Mouse (Mus musculus): Measurements from ENCODE around the gene Rbms1. TPM values are rescaled to one million over a fixed set of nuclear protein-coding genes. Genes with fewer than 3 reads are reported as not detected.

The Rbms1 gene
- polyA plus RNA-seq, 1 experiment from 2014 or later: 146 TPM

GRCm38 (mm10) chr2:60717348-60717747 lies 245.6 kb downstream of the Rbms1 start:
- Histone ChIP-seq H3K27ac (ENCODE audit: low read length) (no peak overlapping the region), H3K27me3 (ENCODE audit: control insufficient read depth, insufficient read depth, low read length) (no peaks in the 10 kb centered on the region), H3K36me3 (ENCODE audit: control insufficient read depth, insufficient read depth, low read length) (no peaks in the 10 kb centered on the region), H3K4me2 (replicated peaks; ENCODE audit: low read depth, low read length) (0 out of 2 replicates have a peak overlapping the region, but pooled peaks have one; percentile 3), H3K9ac (replicated peaks; ENCODE audit: low read depth, low read length) (no peak overlapping the region), H3K9me3 (ENCODE audit: control insufficient read depth, low read depth, low read length) (no peaks in the 10 kb centered on the region), H3K4me3 (ENCODE audit: low read depth, low read length) (no peak overlapping the region), H3K4me1 (ENCODE audit: control insufficient read depth, insufficient read depth, low read length) (0 out of 2 replicates have a peak, but pooled peaks cover 13% of the 10 kb centered on the region)
- ATAC-seq (ENCODE audit: insufficient number of reproducible peaks, insufficient read depth, low FRiP score, low read depth): no peak
- WGBS: 71% methylated on average over 13 of the region's 13 CpGs

- Histone ChIP-seq H3K36me3 (ENCODE audit: control insufficient read depth, insufficient read depth, low read length) (no peaks in the 10 kb centered on the region), H3K4me1 (ENCODE audit: control insufficient read depth, insufficient read depth, low read length) (0 out of 2 replicates have a peak, but pooled peaks cover 13% of the 10 kb centered on the region), H3K27me3 (ENCODE audit: control insufficient read depth, insufficient read depth, low read length) (no peaks in the 10 kb centered on the region), H3K4me2 (replicated peaks; ENCODE audit: low read depth, low read length) (no peak overlapping the region), H3K9me3 (ENCODE audit: control insufficient read depth, low read depth, low read length) (no peaks in the 10 kb centered on the region), H3K27ac (ENCODE audit: low read length) (no peak overlapping the region), H3K9ac (replicated peaks; ENCODE audit: low read depth, low read length) (no peak overlapping the region), H3K4me3 (ENCODE audit: low read depth, low read length) (no peak overlapping the region)
- ATAC-seq (ENCODE audit: insufficient number of reproducible peaks, insufficient read depth, low FRiP score, low read depth): no peak
Observed at GRCm38 (mm10) chr2:60716549-60716948, 246.4 kb downstream of the Rbms1 start.

- H3K9me3 ChIP-seq (ENCODE audit: control insufficient read depth, low read depth, low read length): no peaks in the 10 kb centered on the region
- 0 out of 2 replicates have a peak, but pooled peaks cover 13% of the 10 kb centered on the region for H3K4me1 ChIP-seq (ENCODE audit: control insufficient read depth, insufficient read depth, low read length)
- H3K9ac ChIP-seq (replicated peaks; ENCODE audit: low read depth, low read length): no peak overlapping the region
- no peak overlapping the region for H3K4me3 ChIP-seq (ENCODE audit: low read depth, low read length)
- 66% methylated on average over 13 of the region's 13 CpGs for WGBS
- H3K4me2 ChIP-seq (replicated peaks; ENCODE audit: low read depth, low read length): no peak overlapping the region
- H3K27ac ChIP-seq (ENCODE audit: low read length): no peak overlapping the region
- no peak for ATAC-seq (ENCODE audit: insufficient number of reproducible peaks, insufficient read depth, low FRiP score, low read depth)
- no peaks in the 10 kb centered on the region for H3K36me3 ChIP-seq (ENCODE audit: control insufficient read depth, insufficient read depth, low read length)
- H3K27me3 ChIP-seq (ENCODE audit: control insufficient read depth, insufficient read depth, low read length): no peaks in the 10 kb centered on the region
Observed at GRCm38 (mm10) chr2:60715771-60716170, 247.2 kb downstream of the Rbms1 start.

- H3K36me3 ChIP-seq (ENCODE audit: control insufficient read depth, insufficient read depth, low read length): no peaks in the 10 kb centered on the region
- no peaks in the 10 kb centered on the region for H3K27me3 ChIP-seq (ENCODE audit: control insufficient read depth, insufficient read depth, low read length)
- H3K9me3 ChIP-seq (ENCODE audit: control insufficient read depth, low read depth, low read length): no peaks in the 10 kb centered on the region
- no peak overlapping the region for H3K9ac ChIP-seq (replicated peaks; ENCODE audit: low read depth, low read length)
- H3K4me1 ChIP-seq (ENCODE audit: control insufficient read depth, insufficient read depth, low read length): 0 out of 2 replicates have a peak, but pooled peaks cover 13% of the 10 kb centered on the region
- no peak for ATAC-seq (ENCODE audit: insufficient number of reproducible peaks, insufficient read depth, low FRiP score, low read depth)
- no peak overlapping the region for H3K27ac ChIP-seq (ENCODE audit: low read length)
- 62% methylated on average over 8 of the region's 8 CpGs for WGBS
- no peak overlapping the region for H3K4me3 ChIP-seq (ENCODE audit: low read depth, low read length)
- H3K4me2 ChIP-seq (replicated peaks; ENCODE audit: low read depth, low read length): no peak overlapping the region
Observed at GRCm38 (mm10) chr2:60714971-60715502, 248.0 kb downstream of the Rbms1 start.

GRCm38 (mm10) chr2:60714475-60714874 lies 248.5 kb downstream of the Rbms1 start:
- Histone ChIP-seq H3K27me3 (ENCODE audit: control insufficient read depth, insufficient read depth, low read length) (no peaks in the 10 kb centered on the region), H3K4me1 (ENCODE audit: control insufficient read depth, insufficient read depth, low read length) (0 out of 2 replicates have a peak, but pooled peaks cover 13% of the 10 kb centered on the region), H3K9me3 (ENCODE audit: control insufficient read depth, low read depth, low read length) (no peaks in the 10 kb centered on the region), H3K4me3 (ENCODE audit: low read depth, low read length) (no peak overlapping the region), H3K4me2 (replicated peaks; ENCODE audit: low read depth, low read length) (no peak overlapping the region), H3K9ac (replicated peaks; ENCODE audit: low read depth, low read length) (no peak overlapping the region), H3K36me3 (ENCODE audit: control insufficient read depth, insufficient read depth, low read length) (no peaks in the 10 kb centered on the region), H3K27ac (ENCODE audit: low read length) (0 out of 2 replicates have a peak overlapping the region, but pooled peaks have one; percentile 17)
- ATAC-seq (ENCODE audit: insufficient number of reproducible peaks, insufficient read depth, low FRiP score, low read depth): no peak
- WGBS: 43% methylated on average over 7 of the region's 7 CpGs

- H3K4me3 ChIP-seq (ENCODE audit: low read depth, low read length): no peak overlapping the region
- no peaks in the 10 kb centered on the region for H3K9me3 ChIP-seq (ENCODE audit: control insufficient read depth, low read depth, low read length)
- H3K36me3 ChIP-seq (ENCODE audit: control insufficient read depth, insufficient read depth, low read length): no peaks in the 10 kb centered on the region
- ATAC-seq (ENCODE audit: insufficient number of reproducible peaks, insufficient read depth, low FRiP score, low read depth): no peak
- H3K27me3 ChIP-seq (ENCODE audit: control insufficient read depth, insufficient read depth, low read length): no peaks in the 10 kb centered on the region
- H3K9ac ChIP-seq (replicated peaks; ENCODE audit: low read depth, low read length): no peak overlapping the region
- no peak overlapping the region for H3K27ac ChIP-seq (ENCODE audit: low read length)
- no peak overlapping the region for H3K4me2 ChIP-seq (replicated peaks; ENCODE audit: low read depth, low read length)
- 36% methylated on average over 8 of the region's 8 CpGs for WGBS
- H3K4me1 ChIP-seq (ENCODE audit: control insufficient read depth, insufficient read depth, low read length): 0 out of 2 replicates have a peak, but pooled peaks cover 13% of the 10 kb centered on the region
Observed at GRCm38 (mm10) chr2:60713857-60714256, 249.1 kb downstream of the Rbms1 start.

GRCm38 (mm10) chr2:60712891-60713290 lies 250.1 kb downstream of the Rbms1 start:
- Histone ChIP-seq H3K4me3 (ENCODE audit: low read depth, low read length) (no peak overlapping the region), H3K9me3 (ENCODE audit: control insufficient read depth, low read depth, low read length) (no peaks in the 10 kb centered on the region), H3K36me3 (ENCODE audit: control insufficient read depth, insufficient read depth, low read length) (no peaks in the 10 kb centered on the region), H3K27ac (ENCODE audit: low read length) (no peak overlapping the region), H3K9ac (replicated peaks; ENCODE audit: low read depth, low read length) (no peak overlapping the region), H3K4me1 (ENCODE audit: control insufficient read depth, insufficient read depth, low read length) (0 out of 2 replicates have a peak, but pooled peaks cover 13% of the 10 kb centered on the region), H3K27me3 (ENCODE audit: control insufficient read depth, insufficient read depth, low read length) (no peaks in the 10 kb centered on the region), H3K4me2 (replicated peaks; ENCODE audit: low read depth, low read length) (no peak overlapping the region)
- ATAC-seq (ENCODE audit: insufficient number of reproducible peaks, insufficient read depth, low FRiP score, low read depth): no peak
- 76% methylated on average over 5 of the region's 5 CpGs for WGBS

- 68% methylated on average over 6 of the region's 6 CpGs for WGBS
Observed at GRCm38 (mm10) chr2:60712483-60712882, 250.5 kb downstream of the Rbms1 start.

More at GRCm38 (mm10) chr2:60712483-60712882, 250.5 kb downstream of the Rbms1 start:
- Histone ChIP-seq H3K36me3 (ENCODE audit: control insufficient read depth, insufficient read depth, low read length) (no peaks in the 10 kb centered on the region), H3K27ac (ENCODE audit: low read length) (no peak overlapping the region), H3K9me3 (ENCODE audit: control insufficient read depth, low read depth, low read length) (no peaks in the 10 kb centered on the region), H3K27me3 (ENCODE audit: control insufficient read depth, insufficient read depth, low read length) (no peaks in the 10 kb centered on the region), H3K4me3 (ENCODE audit: low read depth, low read length) (no peak overlapping the region), H3K4me1 (ENCODE audit: control insufficient read depth, insufficient read depth, low read length) (0 out of 2 replicates have a peak, but pooled peaks cover 13% of the 10 kb centered on the region), H3K4me2 (replicated peaks; ENCODE audit: low read depth, low read length) (no peak overlapping the region), H3K9ac (replicated peaks; ENCODE audit: low read depth, low read length) (no peak overlapping the region)
- no peak for ATAC-seq (ENCODE audit: insufficient number of reproducible peaks, insufficient read depth, low FRiP score, low read depth)

All from stomach, embryonic 14.5 days (tissue).